Mouse (Mus musculus): ENCODE measurements around the gene Hist2h2ac. TPM values are rescaled to one million over a fixed set of nuclear protein-coding genes. Genes with fewer than 3 reads are reported as not detected.

Gene Hist2h2ac
- total and polyA plus RNA-seq, 2 experiments from 2014 or later, result 1.9 to 471 TPM

DNA sequence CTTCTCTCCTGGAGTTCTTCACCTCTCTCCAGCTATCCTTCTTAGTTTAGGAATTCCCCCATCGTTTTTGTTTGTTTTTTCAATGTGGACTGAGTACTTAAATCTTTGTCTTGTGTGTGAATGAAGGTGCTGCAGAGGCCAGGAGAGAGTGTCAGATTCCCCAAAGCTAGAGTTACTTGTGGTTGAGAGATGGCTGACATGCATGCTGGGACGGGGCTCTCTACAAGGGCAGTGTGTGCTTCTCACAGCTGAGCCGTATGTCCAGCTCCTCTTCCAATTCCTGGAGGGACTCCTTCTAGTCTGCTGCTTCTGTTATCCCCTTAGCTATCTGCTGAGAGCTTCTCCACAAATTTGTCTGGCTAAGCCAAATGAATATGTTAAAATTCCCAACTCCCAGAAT is 15.2 kb upstream of the Hist2h2ac start:
- TF ChIP-seq CTCF (IDR thresholded peaks at IDR 0.05; ENCODE audit: low read depth), result no peak
- Histone ChIP-seq H3K27me3 (ENCODE audit: insufficient read depth, low read length) (no peaks in the 10 kb centered on the region), H3K36me3 (ENCODE audit: insufficient read depth) (no peaks in the 10 kb centered on the region), H3K4me1 (ENCODE audit: insufficient read depth) (0 out of 2 replicates have a peak, but pooled peaks cover 3% of the 10 kb centered on the region), H3K27ac (ENCODE audit: low read depth, low read length) (no peak overlapping the region), H3K4me3 (ENCODE audit: low read depth, low read length) (no peak overlapping the region), H3K4me2 (ENCODE audit: low read depth) (no peak overlapping the region), H3K9ac (no peak overlapping the region), H3K9me3 (ENCODE audit: low read length) (no peaks in the 10 kb centered on the region)
- DNase-seq (no peak), ATAC-seq (no peak)
- 65% methylated on average over 3 of the region's 3 CpGs for WGBS

DNA sequence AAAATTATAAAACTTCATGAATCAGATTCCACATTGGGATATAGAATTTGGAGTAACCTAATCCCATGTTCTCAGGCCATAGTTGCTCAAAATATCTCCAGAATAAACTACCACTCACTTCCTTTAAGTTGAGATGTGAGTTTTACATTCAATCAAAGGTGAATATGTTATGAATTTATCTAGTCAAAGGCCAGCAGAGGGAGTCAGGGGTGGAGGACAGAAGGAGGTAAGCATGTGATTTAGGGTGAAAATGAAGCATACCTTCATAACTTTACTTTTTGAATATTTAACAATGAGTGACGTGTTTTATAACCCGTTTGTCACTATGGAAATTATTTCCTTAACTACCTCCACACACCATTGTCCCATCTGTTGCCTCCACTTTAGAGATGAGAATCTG is 14.2 kb upstream of the Hist2h2ac start:
- Histone ChIP-seq H3K4me3 (ENCODE audit: low read depth, low read length) (no peak overlapping the region), H3K4me2 (ENCODE audit: low read depth) (no peak overlapping the region), H3K9ac (no peak overlapping the region), H3K27ac (ENCODE audit: low read depth, low read length) (no peak overlapping the region), H3K4me1 (ENCODE audit: insufficient read depth) (0 out of 2 replicates have a peak, but pooled peaks cover 3% of the 10 kb centered on the region), H3K36me3 (ENCODE audit: insufficient read depth) (no peaks in the 10 kb centered on the region), H3K27me3 (ENCODE audit: insufficient read depth, low read length) (no peaks in the 10 kb centered on the region), H3K9me3 (ENCODE audit: low read length) (no peaks in the 10 kb centered on the region)
- ATAC-seq, result no peak
- 90% methylated on average over 2 of the region's 2 CpGs for WGBS
- no peak for TF ChIP-seq CTCF (IDR thresholded peaks at IDR 0.05; ENCODE audit: low read depth)
- no peak for DNase-seq

DNA sequence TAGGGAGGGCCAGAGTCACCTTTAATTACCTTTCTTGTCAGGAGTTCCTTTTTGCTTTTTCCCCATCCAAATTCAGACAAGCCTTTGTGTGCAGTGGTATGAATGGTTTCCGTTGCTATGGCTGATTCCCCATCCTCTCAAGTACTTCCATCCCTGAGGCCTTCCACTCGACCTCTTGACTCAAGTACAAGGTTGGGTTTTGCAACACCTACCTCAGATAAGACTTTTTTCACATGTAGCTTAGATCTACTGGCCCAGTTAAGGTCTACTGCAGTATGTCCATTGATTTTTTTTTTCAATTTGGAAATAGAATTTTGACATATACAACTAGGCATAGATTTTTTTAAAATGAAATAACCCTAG is 11.1 kb upstream of the Hist2h2ac start:
- no peak for TF ChIP-seq CTCF (IDR thresholded peaks at IDR 0.05; ENCODE audit: low read depth)
- WGBS, result 60% methylated on average over 2 of the region's 2 CpGs
- no peak overlapping the region for H3K4me3 ChIP-seq (ENCODE audit: low read depth, low read length)
- ATAC-seq, result no peak
- H3K27me3 ChIP-seq (ENCODE audit: insufficient read depth, low read length), result no peaks in the 10 kb centered on the region
- no peaks in the 10 kb centered on the region for H3K36me3 ChIP-seq (ENCODE audit: insufficient read depth)
- DNase-seq, result no peak
- H3K4me1 ChIP-seq (ENCODE audit: insufficient read depth), result no peaks in the 10 kb centered on the region
- H3K27ac ChIP-seq (ENCODE audit: low read depth, low read length), result no peak overlapping the region
- no peaks in the 10 kb centered on the region for H3K9me3 ChIP-seq (ENCODE audit: low read length)
- no peak overlapping the region for H3K9ac ChIP-seq
- no peak overlapping the region for H3K4me2 ChIP-seq (ENCODE audit: low read depth)

DNA sequence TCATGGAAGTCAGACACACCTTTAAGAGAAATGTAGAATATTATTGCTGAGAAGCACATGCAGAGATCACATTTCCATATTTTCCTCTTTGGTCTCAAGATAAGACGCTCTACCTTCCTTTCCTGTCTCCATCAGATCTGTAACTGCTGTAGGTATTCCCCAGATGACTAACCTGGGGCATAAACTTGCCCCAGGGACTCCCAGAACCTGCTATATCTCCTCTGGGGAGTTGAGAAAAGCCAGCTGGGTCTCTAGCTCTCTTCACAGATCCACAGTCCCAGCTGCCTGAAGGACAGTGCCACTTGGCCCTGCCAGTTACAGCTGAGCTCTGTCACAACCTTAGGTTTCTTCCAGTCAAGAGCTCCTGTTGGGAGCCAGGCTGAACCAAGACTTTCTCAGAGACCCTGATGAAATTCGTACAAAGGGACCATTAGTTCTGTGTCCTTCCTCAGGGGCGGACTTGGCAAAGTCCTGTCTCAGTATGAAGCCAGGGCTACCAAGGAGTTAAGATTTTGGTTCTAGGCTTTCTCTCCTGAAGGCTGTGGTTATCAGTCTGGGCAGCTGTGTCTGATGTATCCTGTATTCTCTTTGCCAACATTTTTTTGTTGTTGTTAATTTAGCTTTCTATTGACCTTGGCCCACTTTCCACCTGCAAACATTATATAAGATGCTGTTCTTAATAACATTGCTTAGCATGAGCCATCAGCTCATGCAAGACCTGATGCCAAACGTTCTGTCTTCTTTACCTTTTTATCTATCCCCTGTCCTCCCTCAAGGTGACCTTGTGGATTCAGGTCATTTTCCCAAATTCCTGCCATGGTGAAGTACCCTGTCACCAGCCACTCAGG is 10.5 kb upstream of the Hist2h2ac start:
- DNase-seq, result no peak
- Histone ChIP-seq H3K36me3 (ENCODE audit: insufficient read depth) (no peaks in the 10 kb centered on the region), H3K4me1 (ENCODE audit: insufficient read depth) (no peaks in the 10 kb centered on the region), H3K4me2 (ENCODE audit: low read depth) (no peak overlapping the region), H3K9ac (no peak overlapping the region), H3K4me3 (ENCODE audit: low read depth, low read length) (no peak overlapping the region), H3K27ac (ENCODE audit: low read depth, low read length) (no peak overlapping the region), H3K9me3 (ENCODE audit: low read length) (no peaks in the 10 kb centered on the region), H3K27me3 (ENCODE audit: insufficient read depth, low read length) (no peaks in the 10 kb centered on the region)
- ATAC-seq, result no peak
- TF ChIP-seq CTCF (IDR thresholded peaks at IDR 0.05; ENCODE audit: low read depth), result no peak
- 79% methylated on average over 4 of the region's 4 CpGs for WGBS

DNA sequence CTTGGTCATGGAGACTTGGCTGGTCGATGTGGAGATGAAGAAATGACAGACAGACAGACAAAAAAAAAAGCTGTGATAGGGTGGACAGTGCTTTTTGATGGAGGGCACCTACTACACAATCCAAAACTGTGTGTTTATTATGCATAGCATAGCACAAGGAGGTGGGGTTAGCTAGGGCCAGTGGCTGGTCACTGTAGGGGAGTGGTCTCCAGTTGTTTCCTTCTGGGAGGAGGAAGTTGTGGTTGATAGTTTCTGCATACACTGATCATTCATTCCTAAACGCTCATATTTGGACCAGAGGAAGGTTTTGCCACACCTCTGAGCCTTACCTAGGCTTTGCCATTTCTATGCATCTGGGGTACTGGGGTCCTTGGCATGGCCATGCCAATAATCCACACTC is 9.7 kb upstream of the Hist2h2ac start:
- Histone ChIP-seq H3K36me3 (ENCODE audit: insufficient read depth) (no peaks in the 10 kb centered on the region), H3K4me3 (ENCODE audit: low read depth, low read length) (no peak overlapping the region), H3K9me3 (ENCODE audit: low read length) (no peaks in the 10 kb centered on the region), H3K27ac (ENCODE audit: low read depth, low read length) (no peak overlapping the region), H3K4me1 (ENCODE audit: insufficient read depth) (no peaks in the 10 kb centered on the region), H3K27me3 (ENCODE audit: insufficient read depth, low read length) (no peaks in the 10 kb centered on the region), H3K9ac (no peak overlapping the region), H3K4me2 (ENCODE audit: low read depth) (no peak overlapping the region)
- no peak for ATAC-seq
- DNase-seq, result no peak
- TF ChIP-seq CTCF (IDR thresholded peaks at IDR 0.05; ENCODE audit: low read depth), result no peak
- 85% methylated on average over 2 of the region's 2 CpGs for WGBS

DNA sequence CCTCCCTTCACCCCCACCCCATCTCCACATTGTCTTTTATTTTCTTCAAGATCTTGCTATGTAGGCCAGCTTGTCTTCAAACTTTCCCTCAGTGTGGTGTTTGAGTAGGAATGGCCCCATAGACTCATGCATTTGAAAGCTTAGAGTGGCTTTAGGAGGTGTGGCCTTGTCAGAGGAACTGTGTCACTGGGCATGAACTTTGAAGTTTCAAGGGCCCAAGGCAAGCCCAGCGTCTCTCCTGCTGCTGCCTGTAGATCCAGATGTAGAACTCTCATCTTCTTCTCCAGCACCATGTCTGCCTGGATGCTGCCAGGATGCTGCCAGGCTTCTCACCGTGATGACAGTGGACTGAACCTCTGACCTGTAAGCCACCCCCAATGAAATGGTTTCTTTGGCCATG is 8.1 kb upstream of the Hist2h2ac start:
- no peak for ATAC-seq
- Histone ChIP-seq H3K4me1 (ENCODE audit: insufficient read depth) (0 out of 2 replicates have a peak, but pooled peaks cover 4% of the 10 kb centered on the region), H3K4me2 (ENCODE audit: low read depth) (no peak overlapping the region), H3K4me3 (ENCODE audit: low read depth, low read length) (no peak overlapping the region), H3K9me3 (ENCODE audit: low read length) (no peaks in the 10 kb centered on the region), H3K36me3 (ENCODE audit: insufficient read depth) (no peaks in the 10 kb centered on the region), H3K27me3 (ENCODE audit: insufficient read depth, low read length) (no peaks in the 10 kb centered on the region), H3K9ac (no peak overlapping the region), H3K27ac (ENCODE audit: low read depth, low read length) (no peak overlapping the region)
- WGBS, result 79% methylated on average over 2 of the region's 2 CpGs
- DNase-seq, result no peak
- TF ChIP-seq CTCF (IDR thresholded peaks at IDR 0.05; ENCODE audit: low read depth), result no peak

DNA sequence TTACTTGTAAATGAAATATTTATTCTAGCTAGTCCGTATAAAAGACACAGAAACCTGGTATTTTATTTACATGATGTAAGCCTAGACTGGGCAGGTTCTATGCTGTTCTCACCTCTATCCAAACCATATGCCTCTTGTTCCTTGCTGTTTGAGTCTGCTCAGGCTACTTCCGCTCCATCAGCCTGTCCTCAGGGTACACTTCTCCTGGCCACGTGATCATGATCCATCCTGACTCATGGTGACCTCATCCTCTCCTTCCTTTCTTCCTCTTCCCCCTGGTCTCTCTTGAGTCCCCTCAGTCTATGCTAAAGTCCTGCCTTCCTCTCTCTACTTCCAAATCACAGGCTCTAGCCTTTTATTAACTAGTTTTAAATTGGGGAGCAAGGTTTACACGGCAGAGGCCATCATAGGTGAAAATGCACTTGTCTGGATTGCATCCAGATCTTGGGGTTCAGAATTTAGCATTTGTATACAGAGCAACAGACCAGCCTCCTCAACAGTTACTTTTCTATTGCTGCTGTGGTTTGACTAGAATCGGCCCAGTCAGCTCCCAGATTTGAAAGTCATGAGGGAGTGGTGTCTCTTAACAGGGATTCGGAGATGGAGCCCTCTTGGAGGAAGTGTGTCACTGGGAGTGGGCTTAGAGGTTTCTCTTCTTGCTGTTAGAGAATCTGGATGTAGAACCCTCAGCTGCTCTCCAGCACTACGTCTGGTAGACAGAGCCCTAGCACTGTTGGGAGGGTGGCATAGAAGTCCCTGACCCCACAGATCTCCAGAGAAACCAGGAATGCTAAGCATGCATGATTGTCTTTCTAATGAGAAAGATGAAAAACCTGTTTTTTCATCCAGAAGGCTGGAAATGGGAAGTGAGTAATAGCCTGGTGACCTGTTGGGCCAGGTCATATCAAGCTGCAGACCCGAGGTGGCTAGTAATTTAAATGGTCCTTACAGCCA is 6.3 kb upstream of the Hist2h2ac start:
- H3K4me1 ChIP-seq (ENCODE audit: insufficient read depth), result peaks cover 10% of the 10 kb centered on the region
- 77% methylated on average over 8 of the region's 8 CpGs for WGBS
- DNase-seq (no peak), ATAC-seq (no peak)
- H3K4me3 ChIP-seq (ENCODE audit: low read depth, low read length), result no peak overlapping the region
- no peak overlapping the region for H3K27ac ChIP-seq (ENCODE audit: low read depth, low read length)
- H3K9me3 ChIP-seq (ENCODE audit: low read length), result no peaks in the 10 kb centered on the region
- H3K27me3 ChIP-seq (ENCODE audit: insufficient read depth, low read length), result no peaks in the 10 kb centered on the region
- H3K4me2 ChIP-seq (ENCODE audit: low read depth), result no peak overlapping the region
- no peak for TF ChIP-seq CTCF (IDR thresholded peaks at IDR 0.05; ENCODE audit: low read depth)
- no peaks in the 10 kb centered on the region for H3K36me3 ChIP-seq (ENCODE audit: insufficient read depth)
- no peak overlapping the region for H3K9ac ChIP-seq

Measured in forebrain, postnatal 0 days (tissue).